Mouse (Mus musculus): ENCODE data around the gene Osgepl1.
"Not testable (repeated sequence)": the region's sequence is repeated elsewhere in the genome, so short reads cannot be mapped to it uniquely, and the experiment has no call there.

Osgepl1 gene

GRCm38 (mm10) chr1:53312989-53313967 lies at the start of gene Osgepl1:
Gene Osgepl1, plus strand, starts transcription at chr1:53313624.
- in situ Hi-C loops (cut with MboI, MseI): no loop called here

- in situ Hi-C loops (cut with MboI, MseI): not testable (repeated sequence)
Measured at GRCm38 (mm10) chr1:53264958-53265612, 48.3 kb upstream of the Osgepl1 start.

GRCm38 (mm10) chr1:53269901-53270300 lies 43.5 kb upstream of the Osgepl1 start:
- in situ Hi-C loops (cut with MboI, MseI): loop anchor here in 1 of 2 experiments (10.0 kb wide), 1 partner anchor 45 kb away; no protein-coding TSS in a partner anchor

DNA sequence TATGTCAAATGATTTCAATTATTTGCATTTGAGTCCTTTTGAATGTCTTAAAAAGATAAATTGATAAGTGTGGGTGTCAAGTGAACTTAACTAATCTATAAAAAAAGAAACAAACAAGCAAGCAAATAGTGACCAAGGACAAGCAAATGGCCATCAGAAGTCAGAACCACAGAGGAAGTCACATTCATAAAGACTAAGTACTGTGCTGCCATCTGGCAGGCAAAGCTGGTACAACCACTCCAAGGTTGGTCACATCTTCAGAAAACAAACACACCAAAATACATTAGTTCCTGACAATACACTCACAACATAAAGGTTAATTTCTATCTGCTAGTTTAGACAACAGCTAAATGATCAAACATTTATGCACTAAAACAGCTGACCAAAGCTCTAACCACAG lies 40.8 kb upstream of the Osgepl1 start:
- in situ Hi-C loops (cut with MboI, MseI): loop anchor here in 1 of 2 experiments (10.0 kb wide), 1 partner anchor 48 kb away; no protein-coding TSS in a partner anchor

- in situ Hi-C loops (cut with MboI, MseI): loop anchor here in 1 of 2 experiments (5.0 kb wide), 1 partner anchor 61 kb away; the partner anchor contains the start of genes Asdurf, Asnsd1 and Gm28551
Measured at GRCm38 (mm10) chr1:53291197-53291596, 22.2 kb upstream of the Osgepl1 start.

DNA sequence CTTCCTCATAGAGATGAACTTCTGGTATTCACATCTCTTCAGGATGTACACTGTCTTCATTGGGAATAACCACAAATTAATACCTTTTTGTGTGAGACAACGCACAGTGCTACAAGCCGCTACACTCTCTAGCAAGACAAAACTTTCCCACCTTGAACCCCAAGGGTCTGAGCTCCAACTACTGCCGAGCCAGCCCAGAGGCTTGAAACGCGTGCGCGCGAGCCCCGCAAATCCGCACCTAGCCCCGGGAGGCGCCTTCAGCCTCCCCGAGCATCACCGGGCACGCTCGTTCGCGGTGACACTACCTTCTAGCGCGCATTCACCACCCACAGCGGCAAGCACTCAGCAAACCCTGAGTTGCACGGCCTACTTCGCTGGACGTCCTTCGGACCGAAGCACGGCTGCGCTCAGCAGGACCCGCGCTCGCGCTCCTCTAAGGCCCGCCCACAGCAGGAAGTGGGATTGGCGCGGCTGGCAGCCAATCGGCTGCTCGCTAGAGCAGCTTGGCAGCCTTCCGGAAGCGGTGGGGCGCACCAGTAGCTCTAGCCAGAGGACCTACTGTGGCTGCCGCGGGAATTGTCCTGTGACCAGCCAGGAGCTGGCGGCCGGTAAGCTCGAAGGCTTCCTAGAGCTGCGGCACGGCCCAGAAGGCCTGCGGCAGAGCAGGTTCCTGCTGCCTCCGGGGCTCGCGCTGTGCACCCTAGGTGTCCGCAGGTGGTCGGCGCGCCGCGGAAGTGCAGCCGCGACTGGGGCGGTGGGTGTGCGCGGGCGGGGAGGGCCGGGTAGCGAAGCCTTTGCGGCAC lies 16.6 kb upstream of the Osgepl1 start, which contains the start of the genes Pms1, Ormdl1 and Gm28778:
Gene Pms1, minus strand, starts transcription at position 438 of the 803 bp plus-strand sequence.
Gene Ormdl1, plus strand, starts transcription at position 515 of the 803 bp plus-strand sequence.
Gene Gm28778, plus strand, starts transcription at position 531 of the 803 bp plus-strand sequence.
- in situ Hi-C loops (cut with MboI, MseI): no loop called here

GRCm38 (mm10) chr1:53300506-53300905 lies 12.9 kb upstream of the Osgepl1 start:
- in situ Hi-C loops (cut with MboI, MseI): loop anchor here in 1 of 2 experiments (10.0 kb wide), 1 partner anchor 1924 kb away; the partner anchor contains the start of gene Rftn2

- in situ Hi-C loops (cut with MboI, MseI): no loop called here
Measured at GRCm38 (mm10) chr1:53321662-53322344, 8.4 kb downstream of the Osgepl1 start.

GRCm38 (mm10) chr1:53323254-53323653 lies 9.8 kb downstream of the Osgepl1 start:
- in situ Hi-C loops (cut with MboI, MseI): no loop called here

DNA sequence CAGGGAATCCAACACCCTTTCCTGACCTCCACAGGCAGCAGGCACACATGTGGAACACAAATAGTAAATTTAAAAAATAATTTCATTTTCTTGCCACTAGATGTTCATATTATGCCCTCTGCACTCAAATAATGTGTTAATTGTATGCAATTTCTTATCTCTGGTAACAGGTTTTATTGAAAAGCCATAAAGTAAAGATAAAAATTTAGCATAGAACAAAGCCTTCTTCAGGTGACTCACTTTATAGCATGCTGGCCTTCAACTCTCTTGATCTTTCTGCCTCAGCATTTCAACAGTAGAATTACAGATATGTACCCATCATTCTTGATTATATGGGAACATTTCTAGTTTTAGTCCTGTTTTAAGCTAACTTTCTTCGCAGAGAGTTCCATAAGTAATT lies 10.9 kb downstream of the Osgepl1 start:
- in situ Hi-C loops (cut with MboI, MseI): no loop called here

DNA sequence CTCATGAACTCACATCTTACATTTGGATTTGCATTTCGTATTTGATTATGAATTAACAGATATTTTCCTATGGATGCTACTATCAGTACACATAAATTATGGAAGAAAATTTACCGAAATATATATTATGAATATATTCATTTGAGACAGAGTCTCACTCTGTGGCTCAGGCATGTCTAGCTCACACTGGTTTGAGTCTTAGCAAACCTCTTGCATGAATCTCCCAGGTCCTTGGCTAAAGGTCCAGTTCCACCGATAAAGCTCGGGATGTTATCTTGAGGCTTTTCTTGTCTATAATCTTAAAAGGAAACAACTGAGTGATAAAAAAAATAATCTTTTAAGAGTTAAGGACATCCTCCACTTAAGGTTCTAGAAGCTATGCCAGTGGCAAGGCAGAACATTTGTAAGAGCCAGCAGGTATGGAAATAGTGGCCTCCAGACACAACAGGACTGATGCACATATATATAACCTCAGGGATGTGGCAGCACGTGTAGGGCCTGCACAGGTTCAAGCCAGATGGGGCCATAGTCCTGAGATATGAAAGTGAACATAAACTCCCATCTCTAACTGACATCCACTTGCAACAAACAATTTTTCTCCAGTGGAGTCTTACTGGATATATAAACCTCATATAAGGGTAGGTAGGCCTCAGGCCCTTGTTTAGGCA lies 11.5 kb downstream of the Osgepl1 start:
- in situ Hi-C loops (cut with MboI, MseI): no loop called here

DNA sequence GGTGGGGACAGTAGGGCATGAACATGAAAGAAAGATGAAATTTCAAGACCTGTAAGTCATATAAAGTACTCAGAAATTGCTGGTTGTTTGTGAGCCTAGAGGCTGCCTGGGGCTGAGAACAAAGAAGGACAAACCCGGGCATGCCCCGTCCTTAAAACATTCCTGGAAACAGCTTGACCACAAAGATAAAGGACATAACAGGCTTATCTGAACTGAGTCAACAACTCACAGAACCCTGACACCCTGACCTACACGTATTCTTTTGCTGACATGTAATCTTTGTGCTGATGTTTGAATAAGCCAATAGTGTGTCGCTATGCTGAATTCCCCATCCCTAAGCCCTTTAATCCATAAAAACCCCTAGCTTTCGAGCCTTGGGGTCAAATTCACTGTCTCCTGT lies 20.1 kb downstream of the Osgepl1 start:
- in situ Hi-C loops (cut with MboI, MseI): not testable (repeated sequence)

DNA sequence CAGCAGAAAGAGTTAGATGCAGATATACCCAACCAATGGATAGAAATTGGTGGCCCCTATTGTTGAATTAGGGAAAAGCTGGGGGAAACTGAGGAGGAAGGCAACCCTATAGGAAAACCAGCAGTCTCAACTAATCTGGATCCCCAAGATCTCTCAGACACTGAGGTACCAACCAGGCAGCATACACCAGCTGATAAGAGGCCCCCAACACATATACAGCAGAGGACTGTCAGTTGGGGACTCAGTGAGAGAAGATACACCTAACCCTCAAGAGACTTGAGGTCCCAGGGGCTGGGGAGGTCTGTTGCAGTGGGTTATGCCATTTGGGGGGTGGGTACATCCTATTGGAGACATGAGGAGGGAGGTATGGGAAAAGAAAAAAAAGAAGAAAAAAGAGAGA lies 22.0 kb downstream of the Osgepl1 start:
- in situ Hi-C loops (cut with MboI, MseI): no loop called here

DNA sequence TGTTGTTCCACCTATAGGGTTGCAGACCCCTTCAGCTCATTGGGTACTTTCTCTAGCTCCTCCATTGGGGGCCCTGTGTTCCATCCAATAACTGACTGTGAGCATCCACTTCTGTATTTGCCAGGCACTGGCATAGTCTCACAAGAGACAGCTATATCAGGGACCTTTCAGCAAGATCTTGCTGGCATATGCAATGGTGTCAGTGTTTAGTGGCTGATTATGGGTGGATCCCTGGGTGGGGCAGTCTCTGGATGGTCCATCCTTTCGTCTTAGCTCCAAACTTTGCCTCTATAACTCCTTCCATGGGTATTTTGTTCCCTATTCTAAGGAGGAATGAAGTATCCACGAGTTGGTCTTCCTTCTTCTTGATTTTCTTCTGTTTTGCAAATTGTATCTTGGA lies 24.0 kb downstream of the Osgepl1 start:
- in situ Hi-C loops (cut with MboI, MseI): not testable (repeated sequence)

DNA sequence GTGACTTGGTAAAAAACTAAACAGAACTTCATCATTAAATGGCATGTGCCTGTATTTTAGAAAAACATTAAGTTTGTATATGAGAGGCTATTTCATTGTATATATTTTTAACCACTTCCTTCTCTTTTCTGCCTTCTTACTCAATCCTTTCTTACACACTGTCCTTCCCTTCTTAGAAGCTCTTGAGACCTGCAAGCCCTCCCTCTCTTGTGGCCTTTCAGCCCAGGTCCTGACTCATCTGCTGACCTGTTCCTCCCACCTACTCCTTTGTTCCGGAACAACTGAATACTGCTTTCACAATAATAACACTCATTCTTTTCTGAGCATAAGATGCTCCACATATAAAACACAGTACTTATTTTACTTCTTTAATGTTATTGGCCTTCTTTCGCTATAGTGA lies 27.6 kb downstream of the Osgepl1 start:
- in situ Hi-C loops (cut with MboI, MseI): loop anchor here in 1 of 2 experiments (10.0 kb wide), 1 partner anchor 1716 kb away; no protein-coding TSS in a partner anchor

DNA sequence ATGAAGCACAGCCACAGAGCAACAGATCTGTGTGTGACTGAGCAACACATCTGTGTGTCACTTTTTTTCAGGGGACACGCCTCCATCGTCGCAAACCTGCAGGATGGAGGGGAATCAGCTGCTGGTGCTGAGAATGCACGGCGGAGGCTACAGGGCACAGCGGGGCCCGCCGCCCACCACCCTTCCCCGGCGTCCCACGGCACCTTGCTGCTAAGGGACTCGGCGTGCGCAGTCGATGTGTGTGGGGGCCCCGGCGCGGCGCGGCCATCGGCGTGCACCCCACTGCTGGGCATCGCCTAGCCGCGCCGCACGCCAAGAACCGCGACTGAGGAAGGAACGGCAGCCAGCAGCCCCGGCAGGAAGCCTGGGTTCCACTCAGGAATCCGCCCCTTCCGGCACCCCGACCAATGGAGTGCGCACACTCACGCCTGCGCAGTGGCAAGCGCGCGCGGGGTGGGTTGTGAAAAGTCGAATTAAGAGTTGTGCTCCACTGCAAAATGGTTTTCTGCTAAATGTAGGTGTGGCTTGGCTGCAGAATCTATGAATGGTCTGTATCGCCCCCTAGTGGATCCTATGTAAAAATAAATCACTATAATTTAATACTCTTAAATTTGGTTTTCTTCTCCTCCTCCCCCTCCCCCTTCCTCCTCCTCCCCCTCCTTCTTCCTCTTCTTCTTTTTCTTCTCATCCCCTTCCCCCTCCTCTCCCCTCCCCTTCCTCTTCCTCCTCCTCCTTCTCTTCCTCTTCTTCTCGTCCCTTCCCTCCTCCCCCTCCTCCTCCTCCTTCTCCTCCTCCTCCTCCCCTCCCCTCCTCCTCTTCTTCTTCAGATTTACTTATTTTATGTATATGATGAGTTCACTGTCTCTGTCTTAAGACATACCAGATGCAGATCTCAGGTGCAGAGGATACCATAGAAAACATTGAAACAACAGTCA lies 39.2 kb downstream of the Osgepl1 start, which contains the start of the genes Asdurf, Gm28551 and Asnsd1:
Gene Asdurf, minus strand, starts transcription at position 293 of the 935 bp plus-strand sequence.
Gene Gm28551, minus strand, starts transcription at position 341 of the 935 bp plus-strand sequence.
Gene Asnsd1, minus strand, starts transcription at position 426 of the 935 bp plus-strand sequence.
- in situ Hi-C loops (cut with MboI, MseI): loop anchor here in 1 of 2 experiments (5.0 kb wide), 1 partner anchor 60 kb away; no protein-coding TSS in a partner anchor

DNA sequence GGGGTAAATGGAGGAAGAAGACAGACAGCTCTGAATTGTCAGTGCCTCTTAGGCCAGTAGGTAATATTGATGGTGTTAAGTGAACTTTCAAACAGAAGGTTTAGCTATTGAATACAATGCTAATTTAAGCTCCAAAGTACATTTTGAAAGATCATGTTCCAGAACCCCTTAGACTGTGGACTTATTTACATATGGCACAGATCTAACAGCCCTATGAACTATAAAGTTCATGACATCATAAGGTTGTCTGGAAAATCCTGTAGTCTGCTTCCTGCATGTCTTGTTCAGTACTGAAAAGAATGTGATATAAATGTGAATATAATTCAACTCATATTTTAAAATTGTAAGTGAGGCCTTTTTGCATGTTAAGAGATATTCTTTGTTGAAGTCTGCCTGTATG lies 45.6 kb downstream of the Osgepl1 start:
- in situ Hi-C loops (cut with MboI, MseI): loop anchor here in 1 of 2 experiments (5.0 kb wide), 1 partner anchor 302 kb away; no protein-coding TSS in a partner anchor

Measured in T-helper 17 cell (primary cell).